Mouse (Mus musculus): ENCODE data around the gene Pnck. TPM values are rescaled to one million over a fixed set of nuclear protein-coding genes. Genes with fewer than 3 reads are reported as not detected.

The Pnck gene
- polyA plus RNA-seq, 1 experiment from 2014 or later: 12.9 TPM

GRCm38 (mm10) chrX:73675231-73675630, 15.3 kb upstream of the Pnck start:
- Histone ChIP-seq H3K4me1 (ENCODE audit: control insufficient read depth in 2 of 2, insufficient read depth in 2 of 2, low read length in 2 of 2) (peaks cover 4 to 5% of the 10 kb centered on the region in 2 experiments; a peak in 2 of 4 replicates), H3K9ac (ENCODE audit: low read length) (peak overlapping the region; percentile 86), H3K4me2 (ENCODE audit: low read length) (peak overlapping the region; percentile 70), H3K27me3 (ENCODE audit: control insufficient read depth, insufficient read depth, low read length) (no peaks in the 10 kb centered on the region), H3K36me3 (ENCODE audit: control insufficient read depth, insufficient read depth, low read length) (peaks cover 41% of the 10 kb centered on the region), H3K4me3 (ENCODE audit: control insufficient read depth in 1 of 2, insufficient read depth in 1 of 2, low read depth in 1 of 2, low read length in 2 of 2) (peak overlapping the region; percentile 62 to 63; a peak in 1 of 4 replicates), H3K27ac (replicated peaks in 1 of 2; ENCODE audit: control insufficient read depth in 1 of 2, insufficient read depth in 1 of 2, low read depth in 2 of 2, low read length in 2 of 2) (no peak overlapping the region), H3K9me3 (ENCODE audit: control insufficient read depth, low read length) (no peaks in the 10 kb centered on the region)
- 78% methylated on average over 2 of the region's 2 CpGs for WGBS
- ATAC-seq (ENCODE audit: insufficient number of reproducible peaks, insufficient read depth, low FRiP score, low read depth): no peak

- Histone ChIP-seq H3K27me3 (ENCODE audit: control insufficient read depth, insufficient read depth, low read length) (no peaks in the 10 kb centered on the region), H3K9ac (ENCODE audit: low read length) (peak overlapping the region; percentile 86), H3K36me3 (ENCODE audit: control insufficient read depth, insufficient read depth, low read length) (peaks cover 30% of the 10 kb centered on the region), H3K9me3 (ENCODE audit: control insufficient read depth, low read length) (no peaks in the 10 kb centered on the region), H3K4me1 (ENCODE audit: control insufficient read depth in 2 of 2, insufficient read depth in 2 of 2, low read length in 2 of 2) (peaks cover 4 to 5% of the 10 kb centered on the region in 2 experiments; a peak in 2 of 4 replicates), H3K27ac (replicated peaks in 1 of 2; ENCODE audit: control insufficient read depth in 1 of 2, insufficient read depth in 1 of 2, low read depth in 2 of 2, low read length in 2 of 2) (peak overlapping the region; percentile 51 to 84), H3K4me2 (ENCODE audit: low read length) (peak overlapping the region; percentile 70), H3K4me3 (ENCODE audit: control insufficient read depth in 1 of 2, insufficient read depth in 1 of 2, low read depth in 1 of 2, low read length in 2 of 2) (peak overlapping the region; percentile 62 to 63)
- ATAC-seq (ENCODE audit: insufficient number of reproducible peaks, insufficient read depth, low FRiP score, low read depth): 0 out of 2 replicates have a peak, but pooled peaks have one; percentile 12
- WGBS: 29% methylated on average over 20 of the region's 20 CpGs
These were observed 14.2 kb upstream of the Pnck start for GRCm38 (mm10) chrX:73673968-73674661.

GRCm38 (mm10) chrX:73673619-73673967, 13.7 kb upstream of the Pnck start:
- peak overlapping the region; percentile 62 to 63 for H3K4me3 ChIP-seq (ENCODE audit: control insufficient read depth in 1 of 2, insufficient read depth in 1 of 2, low read depth in 1 of 2, low read length in 2 of 2)
- WGBS: 20% methylated on average over 36 of the region's 42 CpGs
- H3K27ac ChIP-seq (replicated peaks in 1 of 2; ENCODE audit: control insufficient read depth in 1 of 2, insufficient read depth in 1 of 2, low read depth in 2 of 2, low read length in 2 of 2): peak overlapping the region; percentile 51 to 84
- peaks cover 4 to 5% of the 10 kb centered on the region in 2 experiments; a peak in 2 of 4 replicates for H3K4me1 ChIP-seq (ENCODE audit: control insufficient read depth in 2 of 2, insufficient read depth in 2 of 2, low read length in 2 of 2)
- H3K9me3 ChIP-seq (ENCODE audit: control insufficient read depth, low read length): no peaks in the 10 kb centered on the region
- peaks cover 25% of the 10 kb centered on the region for H3K36me3 ChIP-seq (ENCODE audit: control insufficient read depth, insufficient read depth, low read length)
- ATAC-seq (ENCODE audit: insufficient number of reproducible peaks, insufficient read depth, low FRiP score, low read depth): no peak
- peak overlapping the region; percentile 86 for H3K9ac ChIP-seq (ENCODE audit: low read length)
- H3K27me3 ChIP-seq (ENCODE audit: control insufficient read depth, insufficient read depth, low read length): no peaks in the 10 kb centered on the region
- peak overlapping the region; percentile 70 for H3K4me2 ChIP-seq (ENCODE audit: low read length)

- Histone ChIP-seq H3K36me3 (ENCODE audit: control insufficient read depth, insufficient read depth, low read length) (peaks cover 20% of the 10 kb centered on the region), H3K9ac (ENCODE audit: low read length) (peak within 1 kb of the TSS; percentile 86), H3K4me2 (ENCODE audit: low read length) (peak within 1 kb of the TSS; percentile 70), H3K27ac (replicated peaks in 1 of 2; ENCODE audit: control insufficient read depth in 1 of 2, insufficient read depth in 1 of 2, low read depth in 2 of 2, low read length in 2 of 2) (peak within 1 kb of the TSS; percentile 74 to 84), H3K4me1 (ENCODE audit: control insufficient read depth in 2 of 2, insufficient read depth in 2 of 2, low read length in 2 of 2) (peaks cover 4 to 5% of the 10 kb centered on the region in 2 experiments; a peak in 2 of 4 replicates), H3K4me3 (ENCODE audit: control insufficient read depth in 1 of 2, insufficient read depth in 1 of 2, low read depth in 1 of 2, low read length in 2 of 2) (peak within 1 kb of the TSS; percentile 62 to 63), H3K9me3 (ENCODE audit: control insufficient read depth, low read length) (no peaks in the 10 kb centered on the region), H3K27me3 (ENCODE audit: control insufficient read depth, insufficient read depth, low read length) (no peaks in the 10 kb centered on the region)
- peak; percentile 70 for ATAC-seq (ENCODE audit: insufficient number of reproducible peaks, insufficient read depth, low FRiP score, low read depth)
- 12% methylated on average over 26 of the region's 72 CpGs for whole genome bisulfite sequencing
These were observed 13.1 kb upstream of the Pnck start, which contains the start of gene Slc6a8 for GRCm38 (mm10) chrX:73672879-73673618. Slc6a8 (plus strand) TSS chrX:73673150.

GRCm38 (mm10) chrX:73672031-73672431, 12.1 kb upstream of the Pnck start:
- Histone ChIP-seq H3K9ac (ENCODE audit: low read length) (no peak overlapping the region), H3K36me3 (ENCODE audit: control insufficient read depth, insufficient read depth, low read length) (peaks cover 9% of the 10 kb centered on the region), H3K27me3 (ENCODE audit: control insufficient read depth, insufficient read depth, low read length) (no peaks in the 10 kb centered on the region), H3K4me1 (ENCODE audit: control insufficient read depth in 2 of 2, insufficient read depth in 2 of 2, low read length in 2 of 2) (peaks cover 4 to 5% of the 10 kb centered on the region in 2 experiments; a peak in 2 of 4 replicates), H3K9me3 (ENCODE audit: control insufficient read depth, low read length) (no peaks in the 10 kb centered on the region), H3K4me2 (ENCODE audit: low read length) (peak overlapping the region; percentile 70; the same call in 1 of the 2 replicates), H3K27ac (replicated peaks in 1 of 2; ENCODE audit: control insufficient read depth in 1 of 2, insufficient read depth in 1 of 2, low read depth in 2 of 2, low read length in 2 of 2) (no peak overlapping the region), H3K4me3 (ENCODE audit: control insufficient read depth in 1 of 2, insufficient read depth in 1 of 2, low read depth in 1 of 2, low read length in 2 of 2) (no peak overlapping the region)
- ATAC-seq (ENCODE audit: insufficient number of reproducible peaks, insufficient read depth, low FRiP score, low read depth): no peak
- WGBS: 55% methylated on average over 4 of the region's 4 CpGs

GRCm38 (mm10) chrX:73663143-73663542, 3.2 kb upstream of the Pnck start:
- Histone ChIP-seq H3K4me2 (ENCODE audit: low read length) (no peak overlapping the region), H3K27me3 (ENCODE audit: control insufficient read depth, insufficient read depth, low read length) (no peaks in the 10 kb centered on the region), H3K9ac (ENCODE audit: low read length) (no peak overlapping the region), H3K27ac (replicated peaks in 1 of 2; ENCODE audit: control insufficient read depth in 1 of 2, insufficient read depth in 1 of 2, low read depth in 2 of 2, low read length in 2 of 2) (no peak overlapping the region), H3K9me3 (ENCODE audit: control insufficient read depth, low read length) (no peaks in the 10 kb centered on the region), H3K4me3 (ENCODE audit: control insufficient read depth in 1 of 2, insufficient read depth in 1 of 2, low read depth in 1 of 2, low read length in 2 of 2) (no peak overlapping the region), H3K4me1 (ENCODE audit: control insufficient read depth in 2 of 2, insufficient read depth in 2 of 2, low read length in 2 of 2) (no peaks in the 10 kb centered on the region; a peak in 1 of 4 replicates), H3K36me3 (ENCODE audit: control insufficient read depth, insufficient read depth, low read length) (no peaks in the 10 kb centered on the region)
- ATAC-seq (ENCODE audit: insufficient number of reproducible peaks, insufficient read depth, low FRiP score, low read depth): no peak

GRCm38 (mm10) chrX:73660284-73660665, 358 bp upstream of the Pnck start:
- no peak overlapping the region for H3K27ac ChIP-seq (replicated peaks in 1 of 2; ENCODE audit: control insufficient read depth in 1 of 2, insufficient read depth in 1 of 2, low read depth in 2 of 2, low read length in 2 of 2)
- no peaks in the 10 kb centered on the region; a peak in 1 of 4 replicates for H3K4me1 ChIP-seq (ENCODE audit: control insufficient read depth in 2 of 2, insufficient read depth in 2 of 2, low read length in 2 of 2)
- peak overlapping the region; percentile 72 for H3K9ac ChIP-seq (ENCODE audit: low read length)
- 72% methylated on average over 3 of the region's 3 CpGs for WGBS
- H3K4me2 ChIP-seq (ENCODE audit: low read length): peak overlapping the region; percentile 77
- H3K4me3 ChIP-seq (ENCODE audit: control insufficient read depth in 1 of 2, insufficient read depth in 1 of 2, low read depth in 1 of 2, low read length in 2 of 2): peak overlapping the region; percentile 46 to 47
- no peaks in the 10 kb centered on the region for H3K27me3 ChIP-seq (ENCODE audit: control insufficient read depth, insufficient read depth, low read length)
- ATAC-seq (ENCODE audit: insufficient number of reproducible peaks, insufficient read depth, low FRiP score, low read depth): no peak
- no peaks in the 10 kb centered on the region for H3K36me3 ChIP-seq (ENCODE audit: control insufficient read depth, insufficient read depth, low read length)
- no peaks in the 10 kb centered on the region for H3K9me3 ChIP-seq (ENCODE audit: control insufficient read depth, low read length)
